Mouse (Mus musculus) embryonic fibroblast, embryonic 13.5 days (primary cell): Measurements from ENCODE around the gene Gm10644. TPM values are rescaled to one million over a fixed set of nuclear protein-coding genes. Genes with fewer than 3 reads are reported as not detected.

Experiments
- H3K27ac ChIP-seq: 2 replicates; pipeline ENCODE4 v1.5.1; 2012; ENCODE audit warnings: low read length, control low read depth, inconsistent platforms; ENCODE audit not compliant: insufficient read depth
- H3K4me1 ChIP-seq: 2 replicates; pipeline ENCODE4 v1.6.1; 2011; ENCODE audit warnings: low read length; ENCODE audit not compliant: control insufficient read depth, insufficient read depth
- H3K4me3 ChIP-seq: 2 replicates; pipeline ENCODE4 v1.5.1; 2011; ENCODE audit warnings: mild to moderate bottlenecking, control low read depth, low read length; ENCODE audit not compliant: insufficient read depth
- CTCF ChIP-seq: IDR thresholded peaks from 2 replicates; pipeline ENCODE4 v1.5.1; 2011; ENCODE audit warnings: mild to moderate bottlenecking, control low read depth, low read length, moderate library complexity, borderline replicate concordance; ENCODE audit not compliant: insufficient read depth
- POLR2A ChIP-seq: IDR thresholded peaks from 2 replicates; pipeline ENCODE4 v1.6.1; 2011; ENCODE audit warnings: low read depth, mild to moderate bottlenecking, control low read depth, low read length, moderate library complexity
- polyA plus RNA-seq: library from polyadenylated mRNA; stranded (reverse); fragments of >200 nt; gene quantifications from 2 replicates; pipeline ENCODE4 v1.2.4, GENCODE M21; 2011; ENCODE audit warnings: low read depth; ENCODE audit not compliant: missing spikeins, insufficient read length

Gm10644 gene
- polyA plus RNA-seq, 1 experiment: not detected

DNA sequence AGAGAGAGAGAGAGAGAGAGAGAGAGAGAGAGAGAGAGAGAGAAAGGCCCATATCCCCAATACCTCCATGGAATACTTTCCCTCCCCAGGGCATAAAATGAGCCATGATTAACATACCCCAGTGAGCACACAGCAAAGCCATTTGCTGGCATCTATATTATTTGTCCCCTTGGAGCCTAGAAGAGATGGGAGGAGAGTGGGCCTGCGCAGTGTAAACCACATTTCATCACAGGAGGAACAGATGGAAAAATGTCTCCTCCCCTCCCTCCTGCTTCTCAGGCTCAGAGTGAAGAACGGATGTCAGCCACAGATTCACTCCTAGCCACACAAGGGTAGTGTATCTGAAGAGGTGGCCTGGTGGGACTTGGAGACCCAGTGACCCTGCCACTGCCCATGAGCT, 66.6 kb downstream of the Gm10644 start:
- no peaks in the 10 kb centered on the region for H3K4me1 ChIP-seq
- no peak overlapping the region for H3K27ac ChIP-seq
- no peak overlapping the region for H3K4me3 ChIP-seq
- TF ChIP-seq CTCF (no peak), POLR2A (no peak)

Other genes starting within 250 kb of the Gm10644 start
- gene Ddx39, start 240.0 kb downstream of the Gm10644 start, polyA plus RNA-seq: 64.2 and 70.2 TPM in 2 replicates
- 66.4 and 95.6 TPM in 2 replicates for gene Adgre5, start 213.9 kb downstream of the Gm10644 start, polyA plus RNA-seq
- 67.4 and 95.4 TPM in 2 replicates for gene Adgrl1, start 55.1 kb downstream of the Gm10644 start, polyA plus RNA-seq
- gene Asf1b, start 302 bp upstream of the Gm10644 start, polyA plus RNA-seq: 16.6 and 17.2 TPM in 2 replicates
- gene Prkaca, start 17.8 kb upstream of the Gm10644 start, polyA plus RNA-seq: 104 and 122 TPM in 2 replicates
- gene Samd1, start 42.5 kb upstream of the Gm10644 start, polyA plus RNA-seq: 38.1 and 47.9 TPM in 2 replicates
- not detected in 2 replicates for gene 1700067K01Rik, start 46.3 kb upstream of the Gm10644 start, polyA plus RNA-seq
- not detected in 2 replicates for gene 2210011C24Rik, start 57.0 kb upstream of the Gm10644 start, polyA plus RNA-seq
- 0.73 and 0.91 TPM in 2 replicates for gene Palm3, start 66.3 kb upstream of the Gm10644 start, polyA plus RNA-seq
- gene Il27ra, start 87.4 kb upstream of the Gm10644 start, polyA plus RNA-seq: 1.1 and 1.5 TPM in 2 replicates
- gene Rln3, start 89.8 kb upstream of the Gm10644 start, polyA plus RNA-seq: not detected in 2 replicates
- 1.7 and 2.0 TPM in 2 replicates for gene Gm10643, start 109.9 kb upstream of the Gm10644 start, polyA plus RNA-seq
- gene Rfx1, start 111.6 kb upstream of the Gm10644 start, polyA plus RNA-seq: 11.5 and 12.6 TPM in 2 replicates
- gene Dcaf15, start 149.6 kb upstream of the Gm10644 start, polyA plus RNA-seq: 19.7 and 20.4 TPM in 2 replicates
- gene Podnl1, start 170.8 kb upstream of the Gm10644 start, polyA plus RNA-seq: 3.2 and 5.8 TPM in 2 replicates
- 17.7 and 20.0 TPM in 2 replicates for gene Cc2d1a, start 192.7 kb upstream of the Gm10644 start, polyA plus RNA-seq
- gene 4930432K21Rik, start 192.8 kb upstream of the Gm10644 start, polyA plus RNA-seq: 0.48 and 0.95 TPM in 2 replicates
- gene Nanos3, start 230.0 kb upstream of the Gm10644 start, polyA plus RNA-seq: not detected in 2 replicates